Mouse (Mus musculus): ENCODE measurements at regions not wholly inside any gene's neighbourhood (a gene's known extent, or its start where the extent isn't known, plus 50 kb on each side); places are given as distances from the start of the nearest gene placed in this dataset.

- no peak overlapping the region for H3K27ac ChIP-seq (replicated peaks)
- ATAC-seq (ENCODE audit: low FRiP score, low read depth) = no peak
- no peak overlapping the region for H3K4me3 ChIP-seq
- no peak overlapping the region for H3K4me2 ChIP-seq
- H3K27me3 ChIP-seq = no peaks in the 10 kb centered on the region
- no peak overlapping the region for H3K9ac ChIP-seq
- no peaks in the 10 kb centered on the region for H3K9me3 ChIP-seq
- H3K4me1 ChIP-seq (replicated peaks) = no peaks in the 10 kb centered on the region
- no peaks in the 10 kb centered on the region for H3K36me3 ChIP-seq
- WGBS = 18% methylated on average over 2 of the region's 2 CpGs
Measured at GRCm38 (mm10) chr2:178542032-178542431, 111.7 kb downstream of the Cdh26 start.

- no peak overlapping the region for H3K4me3 ChIP-seq
- no peaks in the 10 kb centered on the region for H3K4me1 ChIP-seq (replicated peaks)
- no peaks in the 10 kb centered on the region for H3K9me3 ChIP-seq
- H3K36me3 ChIP-seq = no peaks in the 10 kb centered on the region
- H3K9ac ChIP-seq = no peak overlapping the region
- H3K27ac ChIP-seq (replicated peaks) = no peak overlapping the region
- no peak for ATAC-seq (ENCODE audit: low FRiP score, low read depth)
- no peaks in the 10 kb centered on the region for H3K27me3 ChIP-seq
- 75% methylated on average over 1 of the region's 1 CpGs for WGBS
- H3K4me2 ChIP-seq = no peak overlapping the region
Measured at GRCm38 (mm10) chr2:178544411-178544810, 114.1 kb downstream of the Cdh26 start.

- Histone ChIP-seq H3K36me3 (no peaks in the 10 kb centered on the region), H3K9ac (no peak overlapping the region), H3K9me3 (no peaks in the 10 kb centered on the region), H3K27me3 (no peaks in the 10 kb centered on the region), H3K4me2 (no peak overlapping the region), H3K4me1 (replicated peaks) (no peaks in the 10 kb centered on the region), H3K27ac (replicated peaks) (no peak overlapping the region), H3K4me3 (no peak overlapping the region)
- 42% methylated on average over 15 of the region's 15 CpGs for WGBS
- peak; percentile 34; the same call in 1 of the 2 replicates for ATAC-seq (ENCODE audit: low FRiP score, low read depth)
Measured at GRCm38 (mm10) chr2:178545601-178546352, 115.4 kb downstream of the Cdh26 start.

GRCm38 (mm10) chr2:178546353-178546720, 116.0 kb downstream of the Cdh26 start:
- Histone ChIP-seq H3K27me3 (no peaks in the 10 kb centered on the region), H3K4me2 (no peak overlapping the region), H3K9ac (no peak overlapping the region), H3K4me3 (no peak overlapping the region), H3K27ac (replicated peaks) (no peak overlapping the region), H3K36me3 (no peaks in the 10 kb centered on the region), H3K4me1 (replicated peaks) (no peaks in the 10 kb centered on the region), H3K9me3 (no peaks in the 10 kb centered on the region)
- WGBS = 80% methylated on average over 3 of the region's 3 CpGs
- ATAC-seq (ENCODE audit: low FRiP score, low read depth) = no peak

- ATAC-seq (ENCODE audit: low FRiP score, low read depth) = no peak
- Histone ChIP-seq H3K4me1 (replicated peaks) (no peaks in the 10 kb centered on the region), H3K27ac (replicated peaks) (no peak overlapping the region), H3K9ac (no peak overlapping the region), H3K4me3 (no peak overlapping the region), H3K9me3 (no peaks in the 10 kb centered on the region), H3K27me3 (no peaks in the 10 kb centered on the region), H3K4me2 (no peak overlapping the region), H3K36me3 (no peaks in the 10 kb centered on the region)
- 87% methylated on average over 3 of the region's 3 CpGs for WGBS
Measured at GRCm38 (mm10) chr2:178546888-178547287, 116.6 kb downstream of the Cdh26 start.

GRCm38 (mm10) chr2:178548937-178549336, 118.6 kb downstream of the Cdh26 start:
- 93% methylated on average over 6 of the region's 6 CpGs for WGBS
- no peak for ATAC-seq (ENCODE audit: low FRiP score, low read depth)
- no peaks in the 10 kb centered on the region for H3K27me3 ChIP-seq

GRCm38 (mm10) chr2:178553736-178554135, 123.4 kb downstream of the Cdh26 start:
- Histone ChIP-seq H3K4me3 (no peak overlapping the region), H3K9ac (no peak overlapping the region), H3K9me3 (no peaks in the 10 kb centered on the region), H3K4me1 (replicated peaks) (peaks cover 3% of the 10 kb centered on the region; the same call in 1 of the 2 replicates), H3K27ac (replicated peaks) (no peak overlapping the region), H3K27me3 (no peaks in the 10 kb centered on the region), H3K4me2 (no peak overlapping the region), H3K36me3 (no peaks in the 10 kb centered on the region)
- ATAC-seq (ENCODE audit: low FRiP score, low read depth) = no peak
- 88% methylated on average over 4 of the region's 4 CpGs for WGBS

More at GRCm38 (mm10) chr2:178548937-178549336, 118.6 kb downstream of the Cdh26 start:
- no peak overlapping the region for H3K4me2 ChIP-seq
- H3K4me1 ChIP-seq (replicated peaks) = no peaks in the 10 kb centered on the region
- H3K9ac ChIP-seq = no peak overlapping the region
- no peak overlapping the region for H3K27ac ChIP-seq (replicated peaks)
- H3K4me3 ChIP-seq = no peak overlapping the region
- no peaks in the 10 kb centered on the region for H3K36me3 ChIP-seq
- no peaks in the 10 kb centered on the region for H3K9me3 ChIP-seq

- Histone ChIP-seq H3K4me2 (no peak overlapping the region), H3K4me1 (replicated peaks) (peaks cover 3% of the 10 kb centered on the region; the same call in 1 of the 2 replicates), H3K9me3 (no peaks in the 10 kb centered on the region), H3K27me3 (no peaks in the 10 kb centered on the region), H3K27ac (replicated peaks) (no peak overlapping the region), H3K4me3 (no peak overlapping the region), H3K9ac (no peak overlapping the region), H3K36me3 (no peaks in the 10 kb centered on the region)
- WGBS = 60% methylated on average over 3 of the region's 3 CpGs
- no peak for ATAC-seq (ENCODE audit: low FRiP score, low read depth)
Measured at GRCm38 (mm10) chr2:178555692-178556340, 125.5 kb downstream of the Cdh26 start.

GRCm38 (mm10) chr2:178557934-178558333, 127.6 kb downstream of the Cdh26 start:
- no peaks in the 10 kb centered on the region for H3K9me3 ChIP-seq
- H3K4me2 ChIP-seq = no peak overlapping the region
- ATAC-seq (ENCODE audit: low FRiP score, low read depth) = no peak
- H3K27me3 ChIP-seq = no peaks in the 10 kb centered on the region
- WGBS = 65% methylated on average over 9 of the region's 9 CpGs
- H3K36me3 ChIP-seq = no peaks in the 10 kb centered on the region
- no peak overlapping the region for H3K4me3 ChIP-seq
- H3K9ac ChIP-seq = no peak overlapping the region
- peaks cover 3% of the 10 kb centered on the region; the same call in 1 of the 2 replicates for H3K4me1 ChIP-seq (replicated peaks)
- no peak overlapping the region for H3K27ac ChIP-seq (replicated peaks)

- no peak overlapping the region for H3K9ac ChIP-seq
- no peak overlapping the region for H3K4me2 ChIP-seq
- no peaks in the 10 kb centered on the region for H3K4me1 ChIP-seq (replicated peaks)
- H3K9me3 ChIP-seq = no peaks in the 10 kb centered on the region
- 89% methylated on average over 7 of the region's 7 CpGs for WGBS
- no peak overlapping the region for H3K4me3 ChIP-seq
- no peak overlapping the region for H3K27ac ChIP-seq (replicated peaks)
- ATAC-seq (ENCODE audit: low FRiP score, low read depth) = no peak
- no peaks in the 10 kb centered on the region for H3K36me3 ChIP-seq
- H3K27me3 ChIP-seq = no peaks in the 10 kb centered on the region
Measured at GRCm38 (mm10) chr2:178563287-178563686, 133.0 kb downstream of the Cdh26 start.

- no peak overlapping the region for H3K9ac ChIP-seq
- H3K9me3 ChIP-seq = no peaks in the 10 kb centered on the region
- ATAC-seq (ENCODE audit: low FRiP score, low read depth) = no peak
- no peaks in the 10 kb centered on the region for H3K27me3 ChIP-seq
- H3K27ac ChIP-seq (replicated peaks) = no peak overlapping the region
- H3K4me2 ChIP-seq = no peak overlapping the region
- 74% methylated on average over 8 of the region's 8 CpGs for WGBS
- no peaks in the 10 kb centered on the region for H3K36me3 ChIP-seq
- H3K4me1 ChIP-seq (replicated peaks) = no peaks in the 10 kb centered on the region
- H3K4me3 ChIP-seq = no peak overlapping the region
Measured at GRCm38 (mm10) chr2:178565368-178565818, 135.1 kb downstream of the Cdh26 start.

- Histone ChIP-seq H3K4me2 (no peak overlapping the region), H3K27ac (replicated peaks) (no peak overlapping the region), H3K9ac (no peak overlapping the region), H3K27me3 (no peaks in the 10 kb centered on the region; the same call in 1 of the 2 replicates), H3K4me3 (no peak overlapping the region), H3K36me3 (no peaks in the 10 kb centered on the region), H3K4me1 (replicated peaks) (no peaks in the 10 kb centered on the region), H3K9me3 (no peaks in the 10 kb centered on the region)
- ATAC-seq (ENCODE audit: low FRiP score, low read depth) = no peak
- whole genome bisulfite sequencing = 82% methylated on average over 7 of the region's 7 CpGs
Measured at GRCm38 (mm10) chr2:178567493-178567892, 137.2 kb downstream of the Cdh26 start.

All from hindbrain, embryonic 15.5 days (tissue).